Mouse (Mus musculus) neutrophil, adult 5-6 weeks (primary cell): ENCODE data around the gene Ttll5. TPM values are rescaled to one million over a fixed set of nuclear protein-coding genes. Genes with fewer than 3 reads are reported as not detected.

Source experiments
- ATAC-seq: fragments of 151-379, 151-347 bp; 2 replicates; pipeline ENCODE4 v1.8.0; 2017; ENCODE audit warnings: mild to moderate bottlenecking, moderate TSS enrichment; ENCODE audit not compliant: insufficient number of reproducible peaks, poor library complexity, low FRiP score, severe bottlenecking; ENCODE audit errors: extremely low read depth
- total RNA-seq: library from RNA; stranded (forward); fragments of 200-1000 nt; gene quantifications from 2 replicates; pipeline ENCODE4 v1.2.3, GENCODE M21; 2017

The Ttll5 gene
- total RNA-seq, 1 experiment from 2014 or later, result 28.7 TPM

GRCm38 (mm10) chr12:86025480-86025879, 201.0 kb downstream of the Ttll5 start:
- no peak for ATAC-seq

- no peak for ATAC-seq
These were observed 202.5 kb downstream of the Ttll5 start for GRCm38 (mm10) chr12:86027000-86027399.

GRCm38 (mm10) chr12:86027747-86028146, 203.3 kb downstream of the Ttll5 start:
- no peak for ATAC-seq

DNA sequence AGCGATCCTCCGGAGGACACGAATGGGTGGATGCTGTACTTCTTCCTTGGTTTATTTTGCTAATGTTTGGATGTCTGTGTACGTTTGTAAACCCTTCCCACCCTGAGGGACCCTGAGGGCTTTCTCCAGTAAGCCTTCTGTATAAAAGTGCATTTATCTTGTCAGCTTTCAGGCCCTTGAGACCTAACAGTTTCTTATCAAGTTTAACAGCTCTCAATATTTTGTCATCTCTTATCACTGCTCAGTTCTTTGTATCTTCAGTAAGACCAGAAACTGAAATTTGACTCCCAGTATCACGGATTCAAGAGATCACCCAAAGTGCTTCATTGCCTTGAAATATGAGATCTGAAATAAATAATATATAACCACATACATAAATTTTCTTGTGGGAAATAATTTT, 206.5 kb downstream of the Ttll5 start:
- no peak for ATAC-seq

GRCm38 (mm10) chr12:86035586-86035985, 211.1 kb downstream of the Ttll5 start:
- ATAC-seq, result no peak

DNA sequence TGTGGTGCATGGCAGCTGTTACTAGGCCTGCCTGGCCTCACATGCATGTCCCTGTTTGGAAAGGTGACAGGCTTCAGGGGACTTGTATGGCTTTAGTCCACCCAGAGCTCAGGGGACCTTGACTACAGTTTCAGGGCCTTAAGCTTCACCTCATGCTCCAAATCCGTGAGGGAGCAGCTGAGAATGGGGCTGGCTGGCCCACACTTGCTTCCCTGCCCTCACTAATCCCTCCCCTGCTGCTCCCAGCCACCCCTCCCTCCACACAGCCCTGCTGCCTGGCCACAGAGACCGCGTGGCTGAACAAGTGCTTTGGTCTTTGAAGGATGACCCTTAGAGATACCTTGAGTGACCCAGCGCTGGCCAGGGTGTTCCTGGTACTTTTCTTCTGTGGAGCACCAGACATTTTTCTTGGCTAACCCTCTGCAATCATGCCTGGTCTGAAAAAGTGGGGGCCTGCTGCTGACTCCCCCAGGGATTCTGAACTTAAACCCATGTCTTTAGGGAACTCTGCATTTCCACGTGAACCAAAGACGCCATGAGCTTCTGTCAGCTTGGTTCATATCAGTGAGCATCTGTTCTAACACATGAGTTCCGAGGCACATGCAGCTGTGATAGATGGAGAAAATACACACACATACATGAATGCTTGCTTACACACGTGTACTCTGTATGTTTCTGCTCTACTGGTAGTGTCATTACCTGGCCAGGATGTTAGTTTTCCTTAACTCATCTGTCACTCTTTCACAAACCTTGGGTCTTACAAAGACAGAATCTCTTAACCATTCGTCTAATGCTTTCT, 212.1 kb downstream of the Ttll5 start:
- no peak for ATAC-seq

DNA sequence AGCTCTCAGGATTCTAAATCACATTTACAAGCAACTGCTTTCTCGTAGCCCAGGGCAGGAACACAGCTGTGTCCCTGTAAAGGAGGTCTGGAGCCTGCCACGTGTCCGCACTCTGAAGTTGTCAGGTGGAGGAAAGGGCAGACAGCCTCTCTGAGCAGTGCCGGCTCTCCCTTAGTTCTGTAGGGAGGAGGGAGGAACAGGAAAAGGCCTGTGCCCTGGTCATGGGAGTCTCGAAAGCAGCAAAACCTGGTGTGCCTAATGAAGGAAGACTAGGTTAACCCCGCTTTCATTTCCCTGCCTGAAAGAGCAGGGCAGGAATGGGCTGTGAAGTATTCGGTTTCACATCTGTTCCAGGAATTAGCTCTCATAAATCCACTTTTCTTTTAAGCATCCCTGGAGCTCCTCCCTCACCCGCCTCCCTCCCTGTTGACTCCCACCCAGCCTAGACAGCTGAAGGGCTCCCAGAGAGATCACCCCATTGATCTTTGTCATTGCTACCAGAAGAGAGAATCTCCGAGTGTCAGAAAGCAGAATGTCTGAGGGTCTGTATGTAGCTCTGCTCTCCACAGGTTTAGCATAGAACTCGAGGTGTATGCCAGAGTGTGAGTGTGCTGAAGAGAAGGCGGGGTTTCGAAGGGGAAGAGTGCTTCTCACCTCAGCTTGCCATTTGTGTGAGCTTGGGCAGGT, 212.9 kb downstream of the Ttll5 start:
- ATAC-seq, result no peak

- no peak for ATAC-seq
These were observed 214.6 kb downstream of the Ttll5 start for GRCm38 (mm10) chr12:86039078-86039477.

- ATAC-seq, result no peak
These were observed 215.3 kb downstream of the Ttll5 start for GRCm38 (mm10) chr12:86039751-86040150.

GRCm38 (mm10) chr12:86046141-86046540, 221.7 kb downstream of the Ttll5 start:
- ATAC-seq, result peak; percentile 45; the same call in 1 of the 2 replicates

GRCm38 (mm10) chr12:86046776-86047175, 222.3 kb downstream of the Ttll5 start:
- ATAC-seq, result no peak

- ATAC-seq, result peak; percentile 38; the same call in 1 of the 2 replicates
These were observed 222.9 kb downstream of the Ttll5 start for GRCm38 (mm10) chr12:86047376-86047775.

DNA sequence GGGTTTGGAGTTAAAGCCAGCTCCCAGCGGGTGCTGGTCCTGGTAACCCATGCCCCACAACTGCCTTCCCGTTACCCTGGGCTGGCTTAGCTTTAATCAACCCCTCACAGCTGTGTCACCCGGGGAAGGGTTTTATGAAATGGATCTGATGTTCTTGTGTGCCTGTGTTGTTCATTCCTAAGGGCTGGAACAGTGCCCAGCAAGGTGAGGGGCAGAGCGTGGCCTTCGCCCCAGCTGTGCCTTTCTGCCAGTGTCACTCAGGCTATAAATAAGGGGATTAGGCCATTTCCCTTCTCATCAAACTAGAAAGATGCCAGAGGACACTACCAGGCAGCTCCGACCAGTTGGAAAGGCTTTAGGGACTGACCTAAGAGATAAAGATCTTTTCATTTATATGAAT, 225.4 kb downstream of the Ttll5 start:
- no peak for ATAC-seq

DNA sequence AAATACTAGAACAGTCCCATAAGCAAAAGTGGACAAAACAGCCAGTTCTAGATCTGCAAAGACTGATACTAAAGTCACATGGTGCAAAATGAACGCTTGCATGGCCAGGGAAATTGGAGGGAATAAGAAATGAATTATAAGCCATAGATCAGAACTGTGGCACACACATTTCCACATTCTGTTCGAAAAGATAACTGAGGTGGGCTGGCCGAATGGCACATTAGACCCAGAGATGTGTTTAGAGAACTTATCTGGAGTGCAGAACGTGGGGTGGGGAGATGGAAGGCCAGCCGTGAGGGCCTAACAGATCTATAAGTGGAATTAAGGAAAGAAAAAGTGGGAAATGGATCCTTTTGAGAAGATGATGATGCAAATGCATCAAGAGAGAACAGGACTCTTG, 227.0 kb downstream of the Ttll5 start:
- no peak for ATAC-seq

DNA sequence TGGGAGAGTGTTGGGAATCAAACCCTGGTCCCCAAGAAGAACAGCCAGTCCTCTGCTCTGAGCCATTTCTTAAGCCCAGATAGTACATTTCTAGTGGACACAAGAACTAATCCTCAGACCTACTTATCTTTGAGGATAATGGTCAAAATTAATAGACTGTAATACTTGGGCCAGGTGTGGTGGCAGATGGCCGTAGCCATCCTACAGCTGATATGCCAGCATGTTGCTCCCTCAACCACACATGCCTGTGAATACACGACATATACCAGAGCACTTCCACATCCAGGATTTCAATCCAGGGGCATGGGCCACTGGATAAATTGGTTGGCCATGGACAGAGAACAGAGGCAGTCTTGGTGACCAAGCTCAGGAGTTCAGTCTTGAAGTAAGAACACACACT, 230.8 kb downstream of the Ttll5 start:
- ATAC-seq, result no peak

DNA sequence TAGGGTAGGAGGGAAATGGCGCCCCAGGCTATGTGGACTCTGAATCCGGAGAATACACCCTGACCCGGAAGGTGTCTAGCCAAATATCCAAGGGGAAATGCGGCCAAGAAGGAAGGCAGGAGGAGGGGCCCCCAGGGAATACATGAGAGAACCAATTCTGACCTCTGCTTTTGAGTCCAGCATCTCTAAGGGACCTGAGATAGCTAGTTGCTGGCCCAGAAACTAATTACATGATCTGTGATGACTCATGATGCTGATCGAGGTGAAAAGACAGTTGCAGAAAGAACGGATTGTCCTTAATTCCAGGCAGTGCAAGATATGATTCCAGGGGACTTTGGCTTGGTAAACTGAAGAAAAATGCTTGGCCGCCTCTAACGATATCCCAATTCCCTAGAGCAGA, 232.5 kb downstream of the Ttll5 start:
- no peak for ATAC-seq

DNA sequence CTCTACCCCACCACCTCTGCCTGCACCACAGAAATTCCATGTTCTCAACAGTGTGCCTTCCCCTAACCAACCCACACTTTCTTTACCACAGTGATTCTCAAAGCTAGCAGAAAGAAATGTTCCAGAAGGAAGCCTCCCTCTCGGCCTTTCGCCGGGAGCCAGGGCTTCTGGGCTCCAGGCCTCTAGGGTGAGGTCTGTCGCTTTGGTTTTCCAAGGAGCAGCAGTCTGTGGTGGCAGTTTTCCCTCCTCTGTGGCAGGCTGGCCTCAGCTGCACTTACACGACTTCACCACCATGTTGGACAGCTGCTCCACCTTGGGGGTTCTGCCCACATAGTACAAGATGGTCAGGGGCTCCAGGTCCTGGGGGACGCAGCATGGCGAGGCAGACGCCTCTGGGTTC, 233.1 kb downstream of the Ttll5 start:
- ATAC-seq, result no peak

DNA sequence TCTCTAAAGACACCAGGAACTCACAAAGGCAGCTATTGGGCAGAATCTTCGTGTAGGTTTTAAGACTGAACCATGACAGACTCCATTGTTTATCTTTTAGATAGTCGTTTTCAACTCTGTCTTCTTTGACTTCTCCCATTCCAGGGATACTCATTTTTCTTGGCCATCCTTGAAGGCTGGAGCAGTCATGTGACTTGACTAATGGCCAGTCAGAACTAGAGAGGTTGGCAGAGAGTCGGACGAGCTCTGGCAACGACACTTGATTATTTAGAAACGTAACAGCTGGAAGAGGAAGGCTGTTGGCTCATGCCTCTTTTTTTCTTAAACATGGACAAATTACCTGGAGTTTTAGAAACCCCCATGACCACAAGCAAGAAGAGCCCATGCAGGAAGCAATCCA, 234.9 kb downstream of the Ttll5 start:
- ATAC-seq, result no peak

DNA sequence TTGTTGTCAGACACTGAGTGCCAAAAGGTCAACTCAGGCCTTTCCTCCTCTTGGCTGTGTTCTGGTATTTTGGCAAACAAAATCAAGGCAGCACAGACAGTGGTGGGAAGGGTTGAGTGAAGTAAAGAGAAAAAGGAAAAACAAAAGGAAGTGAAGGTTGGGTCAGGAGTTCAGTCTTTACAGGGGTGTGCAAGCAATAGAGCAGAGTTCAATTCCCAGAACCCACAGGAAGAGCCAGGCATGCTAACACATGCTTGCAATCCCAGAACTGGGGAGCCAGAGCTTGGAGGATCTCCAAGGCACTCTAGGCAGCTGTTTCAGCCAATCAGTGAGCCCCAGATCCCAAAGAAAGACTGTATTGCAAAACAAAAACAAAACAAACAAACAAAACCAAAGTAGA, 240.3 kb downstream of the Ttll5 start:
- no peak for ATAC-seq

- no peak for ATAC-seq
These were observed 247.0 kb downstream of the Ttll5 start for GRCm38 (mm10) chr12:86071432-86071831.
